Mouse (Mus musculus): ENCODE data around the gene Diaph2. TPM values are rescaled to one million over a fixed set of nuclear protein-coding genes. Genes with fewer than 3 reads are reported as not detected.
"Not testable (repeated sequence)": the region's sequence is repeated elsewhere in the genome, so short reads cannot be mapped to it uniquely, and the experiment has no call there.

Gene Diaph2
- polyA plus RNA-seq, 1 experiment from 2014 or later: 8.3 TPM

- H3K4me2 ChIP-seq: no peak overlapping the region
- WGBS: 17% methylated on average over 3 of the region's 3 CpGs
- H3K27me3 ChIP-seq: no peaks in the 10 kb centered on the region
- no peak overlapping the region for H3K27ac ChIP-seq
- no peaks in the 10 kb centered on the region for H3K9me3 ChIP-seq
- no peak for ATAC-seq (ENCODE audit: borderline replicate concordance, extremely low read depth, low FRiP score, low TSS enrichment)
- no peak overlapping the region for H3K4me3 ChIP-seq
- H3K36me3 ChIP-seq: no peaks in the 10 kb centered on the region
- H3K9ac ChIP-seq: no peak overlapping the region
- no peaks in the 10 kb centered on the region for H3K4me1 ChIP-seq
Observed at GRCm38 (mm10) chrX:129884465-129884864, 134.9 kb downstream of the Diaph2 start.

- no peaks in the 10 kb centered on the region for H3K36me3 ChIP-seq
- no peak overlapping the region for H3K9ac ChIP-seq
- no peak for ATAC-seq (ENCODE audit: borderline replicate concordance, extremely low read depth, low FRiP score, low TSS enrichment)
- H3K4me2 ChIP-seq: no peak overlapping the region
- H3K27me3 ChIP-seq: no peaks in the 10 kb centered on the region
- no peaks in the 10 kb centered on the region for H3K9me3 ChIP-seq
- 71% methylated on average over 2 of the region's 2 CpGs for WGBS
- H3K4me3 ChIP-seq: no peak overlapping the region
- H3K27ac ChIP-seq: no peak overlapping the region
- no peaks in the 10 kb centered on the region for H3K4me1 ChIP-seq
Observed at GRCm38 (mm10) chrX:129925806-129926205, 176.3 kb downstream of the Diaph2 start.

GRCm38 (mm10) chrX:129974816-129975215 lies 225.3 kb downstream of the Diaph2 start:
- H3K4me2 ChIP-seq: no peak overlapping the region
- no peaks in the 10 kb centered on the region for H3K27me3 ChIP-seq
- no peaks in the 10 kb centered on the region for H3K36me3 ChIP-seq
- H3K27ac ChIP-seq: no peak overlapping the region
- no peak overlapping the region for H3K9ac ChIP-seq
- H3K4me1 ChIP-seq: no peaks in the 10 kb centered on the region
- WGBS: 61% methylated on average over 4 of the region's 4 CpGs
- H3K9me3 ChIP-seq: no peaks in the 10 kb centered on the region
- no peak for ATAC-seq (ENCODE audit: borderline replicate concordance, extremely low read depth, low FRiP score, low TSS enrichment)
- H3K4me3 ChIP-seq: no peak overlapping the region

GRCm38 (mm10) chrX:130008210-130008609 lies 258.7 kb downstream of the Diaph2 start:
- Histone ChIP-seq H3K9me3 (no peaks in the 10 kb centered on the region), H3K27ac (no peak overlapping the region), H3K27me3 (no peaks in the 10 kb centered on the region), H3K4me1 (no peaks in the 10 kb centered on the region), H3K4me3 (no peak overlapping the region), H3K36me3 (no peaks in the 10 kb centered on the region), H3K4me2 (no peak overlapping the region), H3K9ac (no peak overlapping the region)
- ATAC-seq (ENCODE audit: borderline replicate concordance, extremely low read depth, low FRiP score, low TSS enrichment): no peak

- Histone ChIP-seq H3K36me3 (no peaks in the 10 kb centered on the region), H3K27ac (no peak overlapping the region), H3K4me1 (no peaks in the 10 kb centered on the region), H3K27me3 (no peaks in the 10 kb centered on the region), H3K9ac (no peak overlapping the region), H3K4me3 (no peak overlapping the region), H3K4me2 (no peak overlapping the region), H3K9me3 (no peaks in the 10 kb centered on the region)
- 37% methylated on average over 1 of the region's 1 CpGs for WGBS
- ATAC-seq (ENCODE audit: borderline replicate concordance, extremely low read depth, low FRiP score, low TSS enrichment): no peak
Observed at GRCm38 (mm10) chrX:130019735-130020134, 270.2 kb downstream of the Diaph2 start.

- Histone ChIP-seq H3K27ac (no peak overlapping the region), H3K27me3 (no peaks in the 10 kb centered on the region), H3K36me3 (no peaks in the 10 kb centered on the region), H3K4me1 (no peaks in the 10 kb centered on the region), H3K4me2 (no peak overlapping the region), H3K4me3 (no peak overlapping the region), H3K9me3 (no peaks in the 10 kb centered on the region), H3K9ac (no peak overlapping the region)
- 22% methylated on average over 1 of the region's 1 CpGs for WGBS
- ATAC-seq (ENCODE audit: borderline replicate concordance, extremely low read depth, low FRiP score, low TSS enrichment): no peak
Observed at GRCm38 (mm10) chrX:130044525-130044924, 295.0 kb downstream of the Diaph2 start.

- Histone ChIP-seq H3K9ac (no peak overlapping the region), H3K4me1 (no peaks in the 10 kb centered on the region), H3K27me3 (no peaks in the 10 kb centered on the region), H3K4me3 (no peak overlapping the region), H3K4me2 (no peak overlapping the region), H3K36me3 (no peaks in the 10 kb centered on the region), H3K9me3 (no peaks in the 10 kb centered on the region), H3K27ac (no peak overlapping the region)
- ATAC-seq (ENCODE audit: borderline replicate concordance, extremely low read depth, low FRiP score, low TSS enrichment): no peak
Observed at GRCm38 (mm10) chrX:130149216-130149615, 399.7 kb downstream of the Diaph2 start.

- WGBS: 54% methylated on average over 1 of the region's 1 CpGs
- no peaks in the 10 kb centered on the region for H3K4me1 ChIP-seq
- no peaks in the 10 kb centered on the region for H3K27me3 ChIP-seq
- no peaks in the 10 kb centered on the region for H3K9me3 ChIP-seq
- no peak overlapping the region for H3K9ac ChIP-seq
- H3K4me2 ChIP-seq: no peak overlapping the region
- no peak overlapping the region for H3K4me3 ChIP-seq
- H3K36me3 ChIP-seq: no peaks in the 10 kb centered on the region
- ATAC-seq (ENCODE audit: borderline replicate concordance, extremely low read depth, low FRiP score, low TSS enrichment): no peak
- no peak overlapping the region for H3K27ac ChIP-seq
Observed at GRCm38 (mm10) chrX:130152164-130152563, 402.6 kb downstream of the Diaph2 start.

- Histone ChIP-seq H3K4me3 (no peak overlapping the region), H3K4me1 (no peaks in the 10 kb centered on the region), H3K27ac (no peak overlapping the region), H3K36me3 (no peaks in the 10 kb centered on the region), H3K9me3 (no peaks in the 10 kb centered on the region), H3K27me3 (no peaks in the 10 kb centered on the region), H3K4me2 (no peak overlapping the region), H3K9ac (no peak overlapping the region)
- no peak for ATAC-seq (ENCODE audit: borderline replicate concordance, extremely low read depth, low FRiP score, low TSS enrichment)
- 75% methylated on average over 2 of the region's 2 CpGs for WGBS
Observed at GRCm38 (mm10) chrX:130173126-130173525, 423.6 kb downstream of the Diaph2 start.

GRCm38 (mm10) chrX:130187891-130188290 lies 438.3 kb downstream of the Diaph2 start:
- no peak for ATAC-seq (ENCODE audit: borderline replicate concordance, extremely low read depth, low FRiP score, low TSS enrichment)
- Histone ChIP-seq H3K4me1 (no peaks in the 10 kb centered on the region), H3K36me3 (no peaks in the 10 kb centered on the region), H3K27me3 (no peaks in the 10 kb centered on the region), H3K4me3 (no peak overlapping the region), H3K27ac (no peak overlapping the region), H3K4me2 (no peak overlapping the region), H3K9ac (no peak overlapping the region), H3K9me3 (no peaks in the 10 kb centered on the region)
- 61% methylated on average over 1 of the region's 1 CpGs for WGBS

- Histone ChIP-seq H3K9ac (no peak overlapping the region), H3K4me3 (no peak overlapping the region), H3K27ac (no peak overlapping the region), H3K27me3 (no peaks in the 10 kb centered on the region), H3K9me3 (no peaks in the 10 kb centered on the region), H3K36me3 (no peaks in the 10 kb centered on the region), H3K4me2 (no peak overlapping the region), H3K4me1 (no peaks in the 10 kb centered on the region)
- no peak for ATAC-seq (ENCODE audit: borderline replicate concordance, extremely low read depth, low FRiP score, low TSS enrichment)
- 88% methylated on average over 2 of the region's 2 CpGs for WGBS
Observed at GRCm38 (mm10) chrX:130188449-130188848, 438.9 kb downstream of the Diaph2 start.

- Histone ChIP-seq H3K9ac (no peak overlapping the region), H3K4me2 (no peak overlapping the region), H3K4me3 (no peak overlapping the region), H3K27ac (no peak overlapping the region), H3K9me3 (no peaks in the 10 kb centered on the region), H3K36me3 (no peaks in the 10 kb centered on the region), H3K4me1 (no peaks in the 10 kb centered on the region), H3K27me3 (no peaks in the 10 kb centered on the region)
- no peak for ATAC-seq (ENCODE audit: borderline replicate concordance, extremely low read depth, low FRiP score, low TSS enrichment)
Observed at GRCm38 (mm10) chrX:130189250-130189649, 439.7 kb downstream of the Diaph2 start.

GRCm38 (mm10) chrX:130197412-130197811 lies 447.9 kb downstream of the Diaph2 start:
- not testable (repeated sequence) for H3K27me3 ChIP-seq; H3K4me1 ChIP-seq; H3K27ac ChIP-seq; H3K9ac ChIP-seq; H3K9me3 ChIP-seq; ATAC-seq (ENCODE audit: borderline replicate concordance, extremely low read depth, low FRiP score, low TSS enrichment); H3K4me2 ChIP-seq; H3K36me3 ChIP-seq; H3K4me3 ChIP-seq
- 89% methylated on average over 3 of the region's 3 CpGs for WGBS
